Comparison of ENCODE assay signal across 14 mouse cellular contexts in genomic region chr4:142517478-142518455, GRCm38 (mm10).
DNase-seq lines count a peak whose midpoint lies in the region; ATAC-seq lines count a peak whose summit lies in the region.
"Had no signal": no experiment of that assay in that cellular context is flagged by ENCODE, and none has a peak within 500 bp of the region (broad histone marks: within the 10 kb centered on the region; RNA-seq: fewer than 3 reads in every experiment).

No protein-coding gene starts in this region.

- H3K36me3 ChIP-seq in hindbrain, embryonic 12.5 days = no peaks in the 10 kb centered on the region
- H3K36me3 ChIP-seq in midbrain, embryonic 12.5 days = no peaks in the 10 kb centered on the region
- H3K36me3 ChIP-seq in intestine, embryonic 16.5 days (ENCODE audit: control insufficient read depth, insufficient read depth, low read length) = no peaks in the 10 kb centered on the region
- H3K36me3 ChIP-seq: heart, embryonic 12.5 days; liver, embryonic 13.5 days; stomach, embryonic 15.5 days had no signal

- H3K9ac ChIP-seq in hindbrain, embryonic 12.5 days = no peak overlapping the region
- no peak overlapping the region for H3K9ac ChIP-seq in midbrain, embryonic 12.5 days (replicated peaks)
- H3K9ac ChIP-seq in intestine, embryonic 16.5 days (ENCODE audit: low read depth, low read length) = no peak overlapping the region
- H3K9ac ChIP-seq: heart, embryonic 12.5 days; liver, embryonic 13.5 days; stomach, embryonic 15.5 days had no signal

- no peak overlapping the region for H3K4me2 ChIP-seq in hindbrain, embryonic 12.5 days (replicated peaks)
- H3K4me2 ChIP-seq in midbrain, embryonic 12.5 days (replicated peaks) = no peak overlapping the region
- no peak overlapping the region for H3K4me2 ChIP-seq in intestine, embryonic 16.5 days (ENCODE audit: low read depth, low read length)
- H3K4me2 ChIP-seq: heart, embryonic 12.5 days; liver, embryonic 13.5 days; stomach, embryonic 15.5 days had no signal

- peaks cover 9% of the 10 kb centered on the region for H3K4me1 ChIP-seq in hindbrain, embryonic 12.5 days
- peaks cover 9% of the 10 kb centered on the region for H3K4me1 ChIP-seq in midbrain, embryonic 12.5 days
- no peaks in the 10 kb centered on the region for H3K4me1 ChIP-seq in intestine, embryonic 16.5 days (ENCODE audit: control insufficient read depth, insufficient read depth, low read length)
- H3K4me1 ChIP-seq: heart, embryonic 12.5 days; liver, embryonic 13.5 days; stomach, embryonic 15.5 days had no signal

- DNase-seq in cerebellum, postnatal 25 days = peak; percentile 26 to 30
- no peak for DNase-seq in cerebellum, adult 18-20 months
- DNase-seq in brain, adult 2 months (ENCODE audit: low read depth, low spot score) = peak; percentile 39
- no peak for DNase-seq in gastrocnemius, postnatal 4 days (ENCODE audit: low spot score in 2 of 2)
- DNase-seq in Muller cell, postnatal 12 days (ENCODE audit: inconsistent ontology term) = no peak
- DNase-seq: cerebellum, adult 9-11 months; kidney, postnatal 14 days; liver, embryonic 13.5 days; lung, postnatal 36 days had no signal

- no peaks in the 10 kb centered on the region for H3K27me3 ChIP-seq in hindbrain, embryonic 12.5 days
- H3K27me3 ChIP-seq in midbrain, embryonic 12.5 days = no peaks in the 10 kb centered on the region
- H3K27me3 ChIP-seq in intestine, embryonic 16.5 days (replicated peaks; ENCODE audit: control insufficient read depth, insufficient read depth, low read length) = no peaks in the 10 kb centered on the region
- H3K27me3 ChIP-seq: heart, embryonic 12.5 days; liver, embryonic 13.5 days; stomach, embryonic 15.5 days had no signal

- H3K4me3 ChIP-seq in hindbrain, embryonic 12.5 days = no peak overlapping the region
- H3K4me3 ChIP-seq in midbrain, embryonic 12.5 days = no peak overlapping the region
- no peak overlapping the region for H3K4me3 ChIP-seq in intestine, embryonic 16.5 days (ENCODE audit: low read length)
- H3K4me3 ChIP-seq: heart, embryonic 12.5 days; liver, embryonic 13.5 days; stomach, embryonic 15.5 days had no signal

- WGBS in hindbrain, embryonic 12.5 days = 65% methylated on average over 21 of the region's 21 CpGs
- WGBS in midbrain, embryonic 12.5 days = 57% methylated on average over 21 of the region's 21 CpGs
- WGBS in intestine, embryonic 16.5 days = 68% methylated on average over 21 of the region's 21 CpGs

- peak overlapping the region; percentile 24; the same call in 1 of the 2 replicates for H3K27ac ChIP-seq in hindbrain, embryonic 12.5 days
- peak overlapping the region; percentile 15; the same call in 1 of the 2 replicates for H3K27ac ChIP-seq in midbrain, embryonic 12.5 days (replicated peaks)
- H3K27ac ChIP-seq in intestine, embryonic 16.5 days (ENCODE audit: low read length) = no peak overlapping the region
- H3K27ac ChIP-seq: liver, embryonic 13.5 days; stomach, embryonic 15.5 days had no signal

- peak; percentile 60 for ATAC-seq in hindbrain, embryonic 12.5 days (ENCODE audit: low FRiP score)
- ATAC-seq in midbrain, embryonic 12.5 days (ENCODE audit: low FRiP score, low read depth) = peak; percentile 58; the same call in 1 of the 2 replicates
- ATAC-seq in intestine, embryonic 16.5 days = no peak

- H3K9me3 ChIP-seq in hindbrain, embryonic 12.5 days (replicated peaks) = 0 out of 2 replicates have a peak, but pooled peaks cover under 1% of the 10 kb centered on the region
- no peaks in the 10 kb centered on the region for H3K9me3 ChIP-seq in midbrain, embryonic 12.5 days
- H3K9me3 ChIP-seq in intestine, embryonic 16.5 days (ENCODE audit: control insufficient read depth, low read length) = no peaks in the 10 kb centered on the region
- H3K9me3 ChIP-seq: stomach, embryonic 15.5 days had no signal

Comparison
In these comparisons a context has a peak if more than half of its experiments do, and no peak if none do; other contexts are left out.
1. DNase-seq: peak in cerebellum, postnatal 25 days (2 of 2) and brain, adult 2 months (single experiment); none in cerebellum, adult 18-20 months (0 of 2), gastrocnemius, postnatal 4 days (0 of 2) and Muller cell, postnatal 12 days (single experiment).